Mouse (Mus musculus) erythroblast, embryonic 14.5 days (primary cell): ENCODE results near the gene Miip. TPM values are rescaled to one million over a fixed set of nuclear protein-coding genes. Genes with fewer than 3 reads are reported as not detected.

ENCODE experiments used
- H3K27me3 ChIP-seq: 2 replicates; pipeline ENCODE4 v1.6.1; 2012; ENCODE audit warnings: inconsistent platforms; ENCODE audit not compliant: control insufficient read depth
- H3K36me3 ChIP-seq: 2 replicates; pipeline ENCODE4 v1.6.1; 2012; ENCODE audit warnings: mild to moderate bottlenecking, inconsistent platforms; ENCODE audit not compliant: control insufficient read depth
- H3K4me1 ChIP-seq: 2 replicates; pipeline ENCODE4 v1.6.1; 2012; ENCODE audit warnings: inconsistent platforms; ENCODE audit not compliant: control insufficient read depth
- H3K4me3 ChIP-seq: replicated peaks from 2 replicates; pipeline ENCODE3; 2012; ENCODE audit warnings: moderate library complexity, mild to moderate bottlenecking, inconsistent platforms
- H3K9me3 ChIP-seq: 2 replicates; pipeline ENCODE4 v1.6.1; 2012; ENCODE audit warnings: low read length, inconsistent platforms, mixed read lengths; ENCODE audit not compliant: control insufficient read depth
- GATA1 ChIP-seq: IDR thresholded peaks from 2 replicates; pipeline ENCODE4 v1.6.1; 2012; ENCODE audit warnings: low read length, inconsistent platforms, mixed read lengths
- TAL1 ChIP-seq: IDR thresholded peaks from 3 replicates; pipeline ENCODE4 v1.6.1; 2012; ENCODE audit warnings: low read length, inconsistent platforms, mixed read lengths
- polyA plus RNA-seq: library from polyadenylated mRNA; stranded (reverse); fragments of >175 nt; gene quantifications from 2 replicates; pipeline ENCODE4 v1.2.3, GENCODE M21; 2012

The Miip gene
- polyA plus RNA-seq, 1 experiment = 9.4 TPM

DNA sequence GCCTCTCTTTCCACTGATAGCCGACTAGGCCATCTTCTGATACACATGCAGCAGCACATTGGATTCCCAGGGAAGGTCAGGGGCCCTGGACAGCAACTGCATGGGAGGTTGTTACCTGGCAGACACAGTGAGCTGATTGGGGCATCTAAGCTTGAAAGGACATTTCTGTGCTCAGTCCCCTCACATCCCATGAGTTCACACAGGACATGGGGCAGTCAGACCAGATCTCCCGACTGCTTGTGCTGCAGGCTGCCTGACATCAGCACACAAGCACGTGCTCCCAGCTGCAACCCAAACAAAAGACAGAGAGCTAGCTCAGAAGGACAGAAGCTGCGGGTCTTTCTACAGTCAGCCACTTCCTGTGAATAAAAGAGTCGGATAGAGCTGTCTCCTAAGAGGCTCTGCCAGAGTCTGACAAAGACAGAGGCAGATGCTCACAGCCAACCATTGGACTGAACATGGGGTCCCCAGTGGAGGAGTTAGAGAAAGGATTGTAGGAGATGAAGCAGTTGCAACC, 55.3 kb downstream of the Miip start:
- Histone ChIP-seq H3K4me1 (no peaks in the 10 kb centered on the region; the same call in 1 of the 2 replicates), H3K36me3 (no peaks in the 10 kb centered on the region), H3K27me3 (no peaks in the 10 kb centered on the region), H3K4me3 (no peak overlapping the region), H3K9me3 (peaks cover 5% of the 10 kb centered on the region)
- TF ChIP-seq TAL1 = no peak
- no peak for TF ChIP-seq GATA1

Other genes starting within 250 kb of the Miip start
- gene Zfp979, start 226.3 kb downstream of the Miip start, polyA plus RNA-seq = 0.02 TPM in 2 replicates
- gene Zfp534, start 166.3 kb downstream of the Miip start, polyA plus RNA-seq = 0.01 TPM in 1 of 2 replicates, not detected in the other
- gene Zfp984, start 59.0 kb downstream of the Miip start, polyA plus RNA-seq = not detected in 2 replicates
- 0.01 TPM in 1 of 2 replicates, not detected in the other for gene Zfp933, start 20.4 kb downstream of the Miip start, polyA plus RNA-seq
- gene Fv1, start 163 bp upstream of the Miip start, polyA plus RNA-seq = not detected in 2 replicates
- 0.89 and 1.5 TPM in 2 replicates for gene Mfn2, start 35.9 kb upstream of the Miip start, polyA plus RNA-seq
- gene Plod1, start 68.0 kb upstream of the Miip start, polyA plus RNA-seq = 0.14 and 0.29 TPM in 2 replicates
- gene 2510039O18Rik, start 72.1 kb upstream of the Miip start, polyA plus RNA-seq = 5.7 and 5.9 TPM in 2 replicates
- gene Nppb, start 117.0 kb upstream of the Miip start, polyA plus RNA-seq = not detected in 2 replicates
- gene Nppa, start 131.9 kb upstream of the Miip start, polyA plus RNA-seq = not detected in 2 replicates
- 0.11 and 0.29 TPM in 2 replicates for gene Clcn6, start 170.0 kb upstream of the Miip start, polyA plus RNA-seq
- gene Mthfr, start 170.3 kb upstream of the Miip start, polyA plus RNA-seq = 1.9 and 2.8 TPM in 2 replicates
- 0.17 and 0.30 TPM in 2 replicates for gene Agtrap, start 219.2 kb upstream of the Miip start, polyA plus RNA-seq